ENCODE assay signal across 9 mouse cellular contexts in the genomic region with DNA sequence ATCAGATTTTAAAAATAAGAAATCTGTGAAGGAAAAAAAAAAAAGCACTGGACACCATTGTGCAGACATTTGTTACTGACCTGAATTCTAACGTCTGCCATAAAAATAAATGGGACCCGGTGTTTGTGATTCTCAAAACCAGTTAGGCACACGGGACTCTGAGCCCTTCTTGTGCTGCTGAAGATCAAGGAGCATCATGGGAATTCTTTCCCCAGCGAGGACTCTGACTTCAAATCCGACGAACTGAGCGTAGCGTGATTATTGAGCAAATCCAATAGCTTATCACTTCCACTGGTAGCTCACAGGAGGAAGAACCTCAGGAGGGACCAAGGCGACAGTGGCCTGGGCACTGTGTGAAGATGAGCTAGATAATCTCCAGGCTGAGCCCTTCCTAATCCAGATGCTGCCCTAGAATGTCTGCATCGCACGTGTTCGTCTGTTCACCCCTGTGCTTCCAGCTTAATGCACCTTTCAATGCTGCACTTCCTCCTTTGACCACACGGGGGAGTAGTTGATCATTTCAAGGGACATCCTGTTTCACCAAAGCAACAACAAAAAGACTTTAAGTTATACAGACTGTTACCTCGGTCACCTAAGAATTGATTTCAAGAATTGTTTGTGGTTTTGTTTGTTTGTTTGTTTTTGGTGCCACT. TPM values are rescaled to one million over a fixed set of nuclear protein-coding genes. Genes with fewer than 3 reads are reported as not detected.
DNase-seq lines count a peak whose midpoint lies in the region; ATAC-seq and TF ChIP-seq lines count a peak whose summit lies in the region.
"Had no signal": no experiment of that assay in that cellular context is flagged by ENCODE, and none has a peak within 500 bp of the region (broad histone marks: within the 10 kb centered on the region; RNA-seq: fewer than 3 reads in every experiment).

No protein-coding gene starts in this region.

- no peak overlapping the region for H3K4me3 ChIP-seq in heart, embryonic 11.5 days (ENCODE audit: low read depth, low read length)
- no peak overlapping the region for H3K4me3 ChIP-seq in lung, postnatal 0 days (ENCODE audit: low read depth, low read length)
- H3K4me3 ChIP-seq: limb, embryonic 13.5 days had no signal

- H3K36me3 ChIP-seq in heart, embryonic 11.5 days (ENCODE audit: control insufficient read depth, insufficient read depth, low read length): peaks cover 9% of the 10 kb centered on the region
- peaks cover 6% of the 10 kb centered on the region for H3K36me3 ChIP-seq in lung, postnatal 0 days (ENCODE audit: insufficient read depth, low read length)

- no peak for TF ChIP-seq EP300 in lung, postnatal 0 days (IDR thresholded peaks at IDR 0.05)

- no peak overlapping the region for H3K27ac ChIP-seq in heart, embryonic 11.5 days (ENCODE audit: low read depth, low read length)
- H3K27ac ChIP-seq in lung, postnatal 0 days (ENCODE audit: low read length): no peak overlapping the region
- H3K27ac ChIP-seq: limb, embryonic 13.5 days had no signal

- no peaks in the 10 kb centered on the region for H3K4me1 ChIP-seq in heart, embryonic 11.5 days (ENCODE audit: control insufficient read depth, insufficient read depth, low read length)
- no peaks in the 10 kb centered on the region for H3K4me1 ChIP-seq in lung, postnatal 0 days (ENCODE audit: insufficient read depth, low read depth, low read length)
- H3K4me1 ChIP-seq: limb, embryonic 13.5 days had no signal

- TF ChIP-seq CTCF in lung, postnatal 0 days (IDR thresholded peaks at IDR 0.05): peak; percentile 95

- H3K27me3 ChIP-seq in heart, embryonic 11.5 days (ENCODE audit: control insufficient read depth, insufficient read depth, low read length): no peaks in the 10 kb centered on the region
- H3K27me3 ChIP-seq in lung, postnatal 0 days (replicated peaks; ENCODE audit: insufficient read depth, low read length): no peaks in the 10 kb centered on the region
- H3K27me3 ChIP-seq: limb, embryonic 13.5 days had no signal

- WGBS in heart, embryonic 11.5 days (ENCODE audit: insufficient replicate concordance): 43% methylated on average over 14 of the region's 14 CpGs
- 39% methylated on average over 14 of the region's 14 CpGs for WGBS in lung, postnatal 0 days

- H3K9ac ChIP-seq in heart, embryonic 11.5 days (ENCODE audit: low read depth, low read length): no peak overlapping the region
- no peak overlapping the region for H3K9ac ChIP-seq in lung, postnatal 0 days (replicated peaks; ENCODE audit: low read depth)
- H3K9ac ChIP-seq: limb, embryonic 13.5 days had no signal

- no peaks in the 10 kb centered on the region for H3K9me3 ChIP-seq in heart, embryonic 11.5 days (replicated peaks; ENCODE audit: control insufficient read depth, low read length)
- no peaks in the 10 kb centered on the region for H3K9me3 ChIP-seq in lung, postnatal 0 days (ENCODE audit: low read length)

- H3K4me2 ChIP-seq in heart, embryonic 11.5 days: no peak overlapping the region
- H3K4me2 ChIP-seq in lung, postnatal 0 days (replicated peaks; ENCODE audit: low read depth, low read length): no peak overlapping the region
- H3K4me2 ChIP-seq: limb, embryonic 13.5 days had no signal

- ATAC-seq in heart, embryonic 11.5 days (replicated peaks; ENCODE audit: insufficient number of reproducible peaks, low FRiP score, low TSS enrichment): 0 out of 2 replicates have a peak, but pooled peaks have one; percentile 46
- no peak for ATAC-seq in lung, postnatal 0 days

- peak; percentile 53 to 75 for DNase-seq in CD8-positive naive resting alpha-beta T cell, adult 2 months (ENCODE audit: low read depth in 2 of 2, low spot score in 2 of 2)
- DNase-seq in adrenal gland, postnatal 14 days: peak; percentile 82
- peak; percentile 82 for DNase-seq in embryo, embryonic 9.5 days (ENCODE audit: extremely low spot score)
- peak; percentile 66 to 89 for DNase-seq in kidney, postnatal 36 days
- peak; percentile 68 for DNase-seq in lung, postnatal 0 days (ENCODE audit: low spot score)
- peak; percentile 91 for DNase-seq in retina, postnatal 1 day
- DNase-seq in thymus, postnatal 4 days: peak; percentile 87

RNA-seq across cellular contexts. Expression of a gene that starts 31.9 kb away (rescaled TPM):
- 6.3 and 12.3 TPM in 2 replicates for total RNA-seq in adrenal gland, postnatal 14 days (2021)
- 18.6 and 22.5 TPM in 2 replicates for polyA plus RNA-seq in heart, embryonic 11.5 days (2014; fragmentation: Nextera tagmentation; extraction: Ambion mirVana)
- polyA plus RNA-seq in lung, postnatal 0 days (2015; fragmentation: Nextera tagmentation; extraction: Ambion mirVana): 26.1 and 31.1 TPM in 2 replicates

RNA-seq across cellular contexts. Expression of a gene that starts 32.1 kb away (rescaled TPM):
- total RNA-seq in adrenal gland, postnatal 14 days (2021): 3.1 and 4.6 TPM in 2 replicates
- 10.2 and 10.8 TPM in 2 replicates for polyA plus RNA-seq in heart, embryonic 11.5 days (2014; fragmentation: Nextera tagmentation; extraction: Ambion mirVana)
- 12.0 and 15.3 TPM in 2 replicates for polyA plus RNA-seq in lung, postnatal 0 days (2015; fragmentation: Nextera tagmentation; extraction: Ambion mirVana)
